18 mouse cellular contexts compared by ENCODE assay signal in the genomic region with DNA sequence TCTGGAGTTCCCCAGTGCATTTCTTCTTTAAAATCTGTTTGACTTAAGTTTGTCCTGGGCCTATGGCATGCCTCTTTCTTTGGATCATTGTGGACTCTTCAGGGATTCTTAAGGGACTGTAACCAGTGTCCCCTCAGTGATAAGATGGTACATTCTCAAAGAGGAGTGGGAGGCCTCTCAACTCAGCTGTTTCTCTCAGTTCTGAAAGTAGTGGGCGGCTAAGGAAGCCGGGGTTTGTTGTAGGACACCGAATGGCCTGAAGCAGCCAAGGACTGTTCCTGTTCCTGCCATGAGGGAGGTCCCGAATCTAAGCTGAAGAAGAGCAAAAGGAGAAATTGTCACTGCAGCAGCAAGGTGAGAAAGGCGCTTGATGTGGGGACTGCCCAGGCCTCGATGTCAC.
"Had no signal": no experiment of that assay in that cellular context is flagged by ENCODE, and none has a peak within 500 bp of the region (broad histone marks: within the 10 kb centered on the region; RNA-seq: fewer than 3 reads in every experiment).

No protein-coding gene starts in this region.

- H3K9me3 ChIP-seq: limb, embryonic 12.5 days; limb, embryonic 15.5 days; liver, embryonic 13.5 days; midbrain, embryonic 12.5 days; midbrain, embryonic 15.5 days; neural tube, embryonic 12.5 days; neural tube, embryonic 15.5 days had no signal

- H3K27ac ChIP-seq: kidney, postnatal 0 days; limb, embryonic 12.5 days; limb, embryonic 15.5 days; liver, embryonic 13.5 days; macrophage; midbrain, embryonic 12.5 days; midbrain, embryonic 15.5 days; neural tube, embryonic 12.5 days; neural tube, embryonic 15.5 days; stomach, postnatal 0 days had no signal

- ATAC-seq: intestine, embryonic 16.5 days; midbrain, embryonic 15.5 days had no signal

- H3K27me3 ChIP-seq: limb, embryonic 12.5 days; limb, embryonic 15.5 days; liver, embryonic 13.5 days; midbrain, embryonic 12.5 days; midbrain, embryonic 15.5 days; neural tube, embryonic 12.5 days; neural tube, embryonic 15.5 days had no signal

- H3K4me1 ChIP-seq: limb, embryonic 12.5 days; limb, embryonic 15.5 days; liver, embryonic 13.5 days; midbrain, embryonic 12.5 days; midbrain, embryonic 15.5 days; neural tube, embryonic 12.5 days; neural tube, embryonic 15.5 days had no signal

- H3K4me2 ChIP-seq: limb, embryonic 12.5 days; limb, embryonic 15.5 days; liver, embryonic 13.5 days; midbrain, embryonic 12.5 days; midbrain, embryonic 15.5 days; neural tube, embryonic 12.5 days; neural tube, embryonic 15.5 days had no signal

- DNase-seq: kidney, adult 2 months; kidney, postnatal 25 days; left cerebral cortex, postnatal 4 days; liver, embryonic 13.5 days; lung, adult 2 months; retina, postnatal 1 day; right cerebral cortex, postnatal 4 days; thymus, postnatal 25 days had no signal

- H3K4me3 ChIP-seq: limb, embryonic 12.5 days; limb, embryonic 15.5 days; liver, embryonic 13.5 days; midbrain, embryonic 12.5 days; midbrain, embryonic 15.5 days; neural tube, embryonic 12.5 days; neural tube, embryonic 15.5 days had no signal

- H3K9ac ChIP-seq: limb, embryonic 12.5 days; limb, embryonic 15.5 days; liver, embryonic 13.5 days; midbrain, embryonic 12.5 days; midbrain, embryonic 15.5 days; neural tube, embryonic 12.5 days; neural tube, embryonic 15.5 days had no signal
